Mouse (Mus musculus) megakaryocyte, adult 5-6 weeks (primary cell): ENCODE results near the gene Terb2. TPM values are rescaled to one million over a fixed set of nuclear protein-coding genes. Genes with fewer than 3 reads are reported as not detected.
A peak's percentile ranks its signal among the peaks of the same experiment; 100 is the strongest.
"Not testable (repeated sequence)": the region's sequence is repeated elsewhere in the genome, so short reads cannot be mapped to it uniquely, and the experiment has no call there.

Experiments
- ATAC-seq: 2 replicates; pipeline ENCODE4 v1.8.0; 2016; ENCODE audit warnings: mild to moderate bottlenecking, inconsistent platforms; ENCODE audit not compliant: poor library complexity, severe bottlenecking
- total RNA-seq, 2 experiments: library from RNA; stranded (forward) in 1 of 2; stranded (reverse) in 1 of 2; fragments of 153-499, 151-499 nt in 1 of 2; fragments of 221-1000, 200-1000 nt in 1 of 2; gene quantifications; 2 replicates each; pipeline versions ENCODE4 v1.2.3 to v1.2.4; 2015 to 2017

Terb2 gene
- total RNA-seq, 2 experiments from 2014 or later, result not detected

- peak; percentile 67 for ATAC-seq
These were observed 25.4 kb upstream of the Terb2 start, which contains the start of gene Trim69 for GRCm38 (mm10) chr2:122160680-122161079. Trim69 (plus strand) TSS chr2:122160700.

- ATAC-seq, result no peak
These were observed 24.5 kb upstream of the Terb2 start for GRCm38 (mm10) chr2:122161542-122161941.

GRCm38 (mm10) chr2:122162529-122162928 lies 23.5 kb upstream of the Terb2 start:
- no peak for ATAC-seq

GRCm38 (mm10) chr2:122163430-122164195 lies 22.5 kb upstream of the Terb2 start:
- ATAC-seq, result peak; percentile 43

GRCm38 (mm10) chr2:122164293-122164692 lies 21.8 kb upstream of the Terb2 start:
- peak; percentile 86 for ATAC-seq

- ATAC-seq, result no peak
These were observed 14.8 kb upstream of the Terb2 start for GRCm38 (mm10) chr2:122171292-122171691.

- ATAC-seq, result no peak
These were observed 13.9 kb upstream of the Terb2 start for GRCm38 (mm10) chr2:122172188-122172587.

GRCm38 (mm10) chr2:122180051-122180822 lies 5.8 kb upstream of the Terb2 start:
- 0 out of 2 replicates have a peak, but pooled peaks have one; percentile 24 for ATAC-seq

GRCm38 (mm10) chr2:122185086-122185485 lies 986 bp upstream of the Terb2 start:
- ATAC-seq, result peak; percentile 75

- ATAC-seq, result no peak; the same call in 1 of the 2 replicates
These were observed 679 bp downstream of the Terb2 start for GRCm38 (mm10) chr2:122186751-122187150.

- ATAC-seq, result no peak
These were observed 5.8 kb downstream of the Terb2 start for GRCm38 (mm10) chr2:122191849-122192248.

GRCm38 (mm10) chr2:122194509-122194929 lies 8.4 kb downstream of the Terb2 start:
- peak; percentile 45; the same call in 1 of the 2 replicates for ATAC-seq

GRCm38 (mm10) chr2:122201501-122201900 lies 15.4 kb downstream of the Terb2 start:
- no peak for ATAC-seq

GRCm38 (mm10) chr2:122206440-122207107 lies 20.5 kb downstream of the Terb2 start:
- peak; percentile 27; the same call in 1 of the 2 replicates for ATAC-seq

GRCm38 (mm10) chr2:122210534-122211228 lies 24.6 kb downstream of the Terb2 start:
- ATAC-seq, result no peak

- not testable (repeated sequence) for ATAC-seq
These were observed 31.0 kb downstream of the Terb2 start for GRCm38 (mm10) chr2:122217075-122217474.

GRCm38 (mm10) chr2:122218234-122218633 lies 32.2 kb downstream of the Terb2 start:
- ATAC-seq, result peak; percentile 52; the same call in 1 of the 2 replicates

GRCm38 (mm10) chr2:122221378-122221777 lies 35.3 kb downstream of the Terb2 start:
- no peak for ATAC-seq

- no peak for ATAC-seq
These were observed 35.7 kb downstream of the Terb2 start for GRCm38 (mm10) chr2:122221798-122222197.

GRCm38 (mm10) chr2:122222272-122222671 lies 36.2 kb downstream of the Terb2 start:
- ATAC-seq, result peak; percentile 64
